Mouse (Mus musculus): Measurements from ENCODE around the gene Bcl2l2.

DNA sequence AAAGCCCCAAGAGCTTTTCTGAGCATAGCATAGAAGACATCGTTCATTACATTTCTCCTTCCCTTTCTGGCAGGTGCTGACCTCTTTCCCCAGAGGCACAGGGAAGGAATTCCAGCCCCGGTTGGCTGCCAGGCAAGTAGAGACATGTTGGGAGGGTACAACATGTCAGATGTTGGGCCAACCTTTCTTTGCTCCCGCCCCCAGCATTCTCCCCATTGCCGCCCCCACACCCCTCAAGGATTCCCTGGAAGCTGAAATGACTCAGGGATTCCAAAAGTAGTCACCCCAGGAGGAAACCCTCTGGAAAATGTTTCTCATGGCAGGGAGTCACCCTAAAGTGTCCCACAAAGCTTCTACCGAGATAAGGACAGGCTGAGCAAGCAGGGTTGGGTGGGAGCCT lies 46.6 kb downstream of the Bcl2l2 start:
- TF ChIP-seq GATA1 (IDR thresholded peaks at IDR 0.05; ENCODE audit: borderline replicate concordance, low read length) (no peak), FLI1 (IDR thresholded peaks at IDR 0.05; ENCODE audit: low read length) (no peak)
